Mouse (Mus musculus): Measurements from ENCODE around the gene Spink4.

Spink4 gene

DNA sequence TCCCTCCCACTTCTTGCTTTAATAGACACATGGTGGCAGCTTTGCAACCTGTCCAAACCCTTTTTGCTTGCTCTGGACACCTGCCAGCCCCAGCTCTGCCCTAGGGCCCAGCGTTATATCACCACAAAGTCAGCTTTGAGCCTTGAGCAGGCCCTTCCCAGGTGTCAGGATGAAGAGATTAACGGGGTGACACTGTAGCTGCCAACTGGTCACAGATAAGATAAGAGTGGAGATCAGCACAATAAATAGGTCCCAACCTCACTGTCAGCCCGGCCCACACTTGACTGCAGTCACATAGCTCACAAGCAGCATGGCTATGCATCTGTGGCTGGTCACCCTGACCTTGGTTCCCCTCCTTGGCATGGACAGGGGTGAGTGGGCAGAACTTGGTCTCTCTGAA is at the start of gene Spink4:
TSS of gene Spink4 (plus strand) at position 268 of the 400 bp plus-strand sequence.
- peak; percentile 39 for DNase-seq

DNA sequence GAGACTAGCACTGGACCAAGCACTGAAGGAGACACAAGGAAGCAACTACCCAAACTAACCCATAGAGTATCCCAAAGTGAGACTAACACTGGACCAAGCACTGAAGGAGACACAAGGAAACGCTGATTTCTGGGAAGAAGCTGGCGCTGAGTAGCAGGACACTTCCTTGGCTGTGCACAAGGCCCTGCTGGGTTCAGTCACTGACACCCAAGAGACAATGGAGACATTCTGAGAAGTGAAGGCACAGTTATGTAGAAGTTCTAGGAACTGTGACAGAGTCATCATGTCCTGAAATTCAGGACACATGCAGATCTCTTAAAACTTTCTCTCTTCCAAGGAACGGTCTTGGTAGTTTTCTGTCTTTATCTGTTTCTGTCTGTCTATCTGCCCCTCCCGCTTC is 49.6 kb upstream of the Spink4 start:
- peak; percentile 68 for DNase-seq

DNA sequence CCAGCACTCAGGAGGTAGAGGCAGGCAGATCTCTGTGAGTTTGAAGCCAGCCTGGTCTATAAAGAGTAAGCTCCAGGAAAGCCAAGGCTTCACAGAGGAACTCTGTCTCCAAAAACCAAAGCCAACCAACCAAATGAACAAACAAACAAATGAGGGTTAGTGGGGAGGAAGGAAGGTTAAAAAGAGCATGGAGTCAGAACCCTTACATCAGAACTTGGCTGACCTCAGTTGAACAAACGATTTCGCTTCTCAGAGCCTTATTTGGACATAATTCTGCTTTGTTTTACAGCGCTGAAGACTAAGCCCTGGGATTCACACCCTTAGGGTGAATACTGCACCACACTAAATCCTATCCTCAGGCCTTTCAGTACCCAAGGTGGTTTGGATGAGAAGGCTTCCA is 47.7 kb upstream of the Spink4 start:
- DNase-seq, result no peak

DNA sequence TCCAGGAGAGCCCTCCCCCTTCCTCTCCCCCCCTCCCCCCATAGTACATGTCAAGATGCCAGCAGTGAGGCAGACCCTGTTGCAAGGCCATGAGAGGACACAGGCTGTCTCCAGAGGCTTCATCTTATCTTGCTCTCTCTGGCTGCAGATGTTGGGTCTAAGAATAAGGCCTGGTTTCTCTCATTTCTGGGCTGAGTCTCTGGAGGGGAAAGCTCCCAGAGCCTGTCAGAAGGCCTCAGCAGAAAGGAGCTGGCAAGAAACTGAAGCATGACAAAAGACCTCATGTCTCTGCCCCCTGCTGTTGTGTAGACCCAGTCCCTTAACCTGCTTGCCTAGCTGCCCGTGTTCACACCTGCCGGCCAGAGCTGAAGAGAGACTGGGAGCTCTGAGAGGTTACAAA is 46.5 kb upstream of the Spink4 start:
- DNase-seq, result no peak

DNA sequence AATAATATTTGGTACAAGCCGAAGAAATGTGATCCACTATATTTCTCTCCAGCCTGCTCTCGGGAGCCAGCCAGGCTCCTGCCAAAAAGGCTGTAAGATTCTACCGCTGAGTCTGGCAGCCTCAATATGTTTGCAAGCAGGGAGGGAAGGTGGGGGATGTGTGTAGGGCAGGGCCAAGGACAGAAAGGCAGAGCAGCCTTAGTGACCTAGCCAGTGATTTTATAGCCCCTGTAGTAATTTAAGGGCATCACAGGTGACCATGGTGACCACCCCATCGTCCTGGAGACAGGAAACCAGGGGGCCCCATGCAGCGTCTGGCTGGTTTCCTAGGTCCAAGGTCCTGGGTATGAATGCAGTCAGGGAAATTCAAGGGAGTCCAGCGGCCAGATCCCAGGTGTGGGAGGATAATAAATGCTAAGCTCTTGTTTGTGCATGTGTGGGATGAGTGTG is 45.7 kb upstream of the Spink4 start:
- no peak for DNase-seq

DNA sequence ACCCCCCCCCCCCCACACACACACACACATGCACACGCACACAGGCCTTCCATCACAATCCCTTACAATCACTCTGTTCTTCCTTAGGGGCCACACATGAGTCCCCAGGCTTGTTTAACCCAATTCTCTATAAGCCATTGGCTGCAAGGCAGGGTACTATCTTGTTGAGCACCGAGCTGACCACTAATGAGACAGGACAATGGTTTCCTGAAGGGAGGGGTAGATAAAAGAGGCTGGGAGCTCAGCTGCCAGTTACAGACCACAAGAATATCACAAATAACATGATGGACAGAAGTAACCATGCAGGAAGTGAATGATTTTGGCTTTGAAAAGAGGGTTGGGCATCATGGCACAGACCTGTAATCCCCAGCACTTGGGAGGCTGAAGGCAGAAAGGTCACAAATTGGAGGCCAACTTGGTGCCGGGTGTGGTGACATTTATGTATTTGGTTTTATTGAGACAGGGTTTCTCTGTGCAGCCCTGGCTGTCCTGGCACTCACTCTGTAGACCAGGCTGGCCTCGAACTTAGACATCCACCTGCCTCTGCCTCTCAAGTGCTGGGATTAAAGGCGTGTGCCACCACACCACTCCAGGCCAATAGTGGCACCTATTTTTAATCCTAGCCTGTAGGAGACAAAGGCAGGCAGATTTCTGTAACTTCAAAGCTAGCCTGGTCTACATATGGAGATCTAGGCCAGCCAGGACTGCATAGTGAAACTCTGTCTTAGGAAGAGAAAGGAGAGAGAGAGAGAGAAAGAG is 44.9 kb upstream of the Spink4 start:
- no peak for DNase-seq

DNA sequence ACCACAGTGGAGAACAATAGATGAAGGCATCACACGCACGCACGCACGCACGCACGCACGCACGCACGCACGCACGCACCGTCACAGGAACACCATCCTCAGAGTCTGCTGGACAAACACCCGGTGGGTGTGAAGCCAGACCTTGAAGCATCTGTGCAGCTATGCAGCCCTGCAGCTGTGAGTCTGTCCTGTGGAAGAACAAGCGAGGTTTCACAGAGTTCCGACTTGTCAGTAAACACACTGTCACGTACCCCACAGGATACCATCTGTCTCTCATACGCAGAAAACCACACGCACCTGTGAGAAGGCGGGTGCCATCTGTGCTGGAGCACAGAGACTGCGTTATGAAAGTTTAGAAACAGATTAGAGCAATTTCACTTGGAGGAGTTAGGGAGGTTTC is 44.0 kb upstream of the Spink4 start:
- no peak for DNase-seq

DNA sequence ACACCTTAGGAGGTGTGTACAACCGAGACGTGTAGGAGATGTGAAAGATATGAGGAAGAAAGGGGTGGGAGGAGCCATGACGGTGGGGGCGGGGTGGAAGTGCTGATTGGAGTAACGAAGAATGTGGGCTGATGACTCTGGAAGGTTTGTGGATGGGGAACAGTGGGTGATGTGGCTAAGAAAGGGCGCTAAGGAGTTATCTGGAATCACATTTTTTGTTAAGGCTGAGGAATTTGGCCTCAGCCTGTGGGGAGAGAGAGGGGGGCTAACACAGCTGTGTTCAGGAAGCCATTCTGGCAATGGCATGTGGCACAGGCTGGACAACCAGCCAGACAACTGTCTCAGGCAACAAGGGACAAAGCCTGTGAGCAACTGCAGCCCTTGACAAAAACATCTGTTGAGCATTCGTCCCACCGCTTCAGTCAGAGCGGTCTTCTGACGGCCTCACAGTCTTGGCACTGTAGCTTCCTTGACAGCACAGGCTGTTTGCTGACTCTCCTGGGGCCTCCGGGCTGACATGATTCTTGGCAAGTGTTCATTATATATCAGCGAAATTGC is 43.0 kb upstream of the Spink4 start:
- peak; percentile 52 for DNase-seq

DNA sequence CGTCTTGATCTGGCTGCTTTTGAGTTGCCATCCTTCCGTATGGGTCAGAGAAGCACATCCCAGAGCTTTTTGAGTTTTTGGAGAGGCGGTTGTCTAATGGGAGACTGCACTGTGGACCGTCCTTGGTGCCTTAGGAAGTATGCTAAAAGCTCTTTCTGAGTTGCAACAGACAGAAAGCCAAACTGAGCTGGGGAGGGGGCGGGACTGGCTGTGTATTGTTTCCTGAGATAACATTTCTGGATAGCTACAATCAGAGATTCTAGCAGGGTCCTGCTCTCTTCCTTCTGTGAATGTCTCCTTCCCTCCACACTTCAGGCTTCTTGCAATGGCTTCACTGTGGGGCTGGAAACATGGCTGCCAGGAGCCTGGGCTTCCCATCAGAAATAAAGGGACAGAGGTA is 42.3 kb upstream of the Spink4 start:
- no peak for DNase-seq

DNA sequence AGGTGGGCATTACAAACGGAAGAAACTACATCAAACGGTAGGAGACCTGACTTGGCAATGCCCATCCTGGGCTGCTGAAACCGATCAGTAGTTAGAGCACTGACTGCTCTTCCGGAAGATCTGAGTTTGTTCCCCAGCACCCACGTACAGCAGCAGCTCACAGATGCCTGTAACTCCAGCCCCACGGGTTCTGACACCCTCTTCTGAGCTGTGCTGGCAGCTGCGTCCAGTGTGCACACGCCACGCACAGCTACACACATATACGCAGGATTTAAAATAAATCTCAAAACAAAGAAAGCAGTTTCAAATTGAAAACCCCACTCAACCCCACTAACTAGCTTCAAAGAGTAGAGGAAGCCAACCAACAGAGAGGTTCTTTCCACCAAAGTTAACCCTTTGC is 36.7 kb upstream of the Spink4 start:
- DNase-seq, result no peak

DNA sequence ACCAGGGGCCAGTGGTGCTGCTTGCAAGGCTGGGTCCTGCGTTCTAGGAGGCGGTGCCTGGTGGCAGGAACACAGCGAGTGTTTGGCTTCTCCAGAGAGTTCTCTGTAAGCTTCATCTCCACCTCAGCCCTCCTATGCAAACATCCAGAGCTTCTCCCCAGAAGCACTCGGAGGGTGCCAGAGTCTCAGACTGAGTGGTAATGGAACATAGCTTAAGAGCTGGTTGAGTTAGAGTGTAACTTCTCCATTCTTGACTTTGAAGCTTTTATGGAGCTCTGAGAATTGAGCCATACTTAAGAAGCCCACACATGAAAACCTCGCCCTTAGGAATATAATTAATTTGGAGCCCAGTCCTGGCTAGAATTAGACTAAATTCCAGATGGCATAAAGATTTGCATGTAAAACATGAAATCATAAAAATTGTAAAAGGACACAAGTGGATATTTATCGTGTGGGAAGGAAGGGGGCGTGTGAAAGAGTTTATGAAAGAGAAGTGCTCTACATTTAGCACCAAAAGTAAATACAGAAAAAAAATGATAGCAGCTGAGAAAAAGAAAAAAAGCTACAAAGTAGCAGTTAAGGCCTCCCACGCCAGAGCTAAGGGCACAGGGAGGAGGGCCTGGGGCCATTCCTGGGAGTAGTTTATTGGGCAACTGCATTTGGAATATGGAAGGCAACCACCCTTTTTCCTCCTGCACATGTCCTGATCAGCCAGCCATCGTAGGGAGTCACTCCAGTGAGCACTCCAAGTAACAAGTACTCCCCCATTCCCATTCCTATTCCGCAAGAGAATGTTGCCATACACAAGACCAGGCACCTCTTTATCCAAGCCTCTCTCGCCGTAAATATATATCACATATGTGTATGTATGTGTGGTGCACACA is 35.3 kb upstream of the Spink4 start:
- DNase-seq, result no peak

DNA sequence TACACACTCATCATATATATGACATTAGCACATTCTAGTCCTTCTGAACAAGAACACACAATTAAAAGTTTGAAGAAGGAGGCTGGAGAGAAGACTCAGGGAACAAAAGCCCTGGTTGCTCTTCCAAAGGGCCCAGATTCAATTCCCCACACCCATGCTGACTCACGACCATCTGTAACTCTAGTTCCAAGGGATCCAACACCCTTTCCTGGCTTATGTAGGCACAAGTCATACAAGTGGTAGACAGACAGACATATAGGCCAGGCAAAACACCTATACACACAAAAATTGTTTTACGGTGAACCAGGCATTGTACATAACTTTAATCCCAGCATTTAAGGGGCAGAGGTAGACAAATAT is 34.7 kb upstream of the Spink4 start:
- DNase-seq, result no peak

DNA sequence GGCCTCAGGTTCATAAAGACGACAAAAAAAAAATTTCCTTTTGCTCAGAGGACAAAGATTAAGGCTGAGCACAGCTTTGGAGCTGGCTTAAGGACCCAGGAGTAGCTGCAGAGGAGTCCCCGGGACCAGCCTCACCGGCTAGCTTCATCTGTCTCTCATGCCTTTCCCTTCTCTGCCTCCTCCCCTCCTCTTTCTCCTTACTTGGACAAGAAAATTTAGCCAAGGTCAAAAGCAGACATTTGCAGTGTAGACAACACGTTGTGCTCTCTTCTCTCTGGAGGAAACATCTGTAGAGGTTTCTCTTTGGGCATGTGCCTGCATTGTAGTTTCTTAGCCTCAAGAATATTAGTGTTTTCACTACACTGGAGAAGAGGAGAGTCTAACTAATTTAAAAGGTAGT is 34.0 kb upstream of the Spink4 start:
- no peak for DNase-seq

DNA sequence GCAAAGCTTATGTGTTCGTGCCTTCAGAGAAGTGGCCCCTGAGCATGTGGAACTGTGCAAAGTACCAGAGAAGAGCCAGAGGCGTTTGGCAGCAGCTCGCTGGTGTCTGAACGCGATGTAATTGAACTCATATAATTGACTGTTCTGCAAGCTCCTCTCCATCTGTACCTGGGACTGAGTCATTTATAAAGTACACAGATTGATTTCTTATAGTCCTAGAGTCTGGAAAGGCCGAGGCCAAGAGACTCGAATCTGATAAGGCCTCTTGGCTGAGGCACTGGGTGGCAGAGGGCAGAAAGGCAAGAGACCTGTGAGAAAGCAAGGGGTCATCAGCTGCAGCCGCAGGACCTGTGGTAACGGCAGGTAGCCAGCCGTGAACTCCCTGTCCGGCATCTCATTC is 31.0 kb upstream of the Spink4 start:
- no peak for DNase-seq

DNA sequence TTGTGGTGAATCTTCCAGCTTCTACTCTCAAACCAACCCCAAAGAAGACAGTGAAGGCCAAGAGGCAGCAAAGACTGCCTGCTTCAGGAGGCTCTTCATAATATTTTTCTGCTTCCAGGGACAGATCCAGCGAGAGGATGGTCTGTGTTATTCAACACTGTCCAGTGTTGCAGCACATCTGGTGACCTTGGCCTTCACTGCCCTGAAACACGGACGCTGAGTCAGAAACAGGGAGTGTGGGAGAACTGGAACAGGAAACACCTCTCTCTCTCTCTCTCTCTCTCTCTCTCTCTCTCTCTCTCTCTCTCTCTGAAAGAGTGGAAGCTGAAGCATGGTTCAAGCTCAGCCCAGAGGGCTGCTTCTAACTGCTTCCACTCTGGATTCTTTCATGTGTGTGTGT is 30.6 kb upstream of the Spink4 start:
- no peak for DNase-seq

DNA sequence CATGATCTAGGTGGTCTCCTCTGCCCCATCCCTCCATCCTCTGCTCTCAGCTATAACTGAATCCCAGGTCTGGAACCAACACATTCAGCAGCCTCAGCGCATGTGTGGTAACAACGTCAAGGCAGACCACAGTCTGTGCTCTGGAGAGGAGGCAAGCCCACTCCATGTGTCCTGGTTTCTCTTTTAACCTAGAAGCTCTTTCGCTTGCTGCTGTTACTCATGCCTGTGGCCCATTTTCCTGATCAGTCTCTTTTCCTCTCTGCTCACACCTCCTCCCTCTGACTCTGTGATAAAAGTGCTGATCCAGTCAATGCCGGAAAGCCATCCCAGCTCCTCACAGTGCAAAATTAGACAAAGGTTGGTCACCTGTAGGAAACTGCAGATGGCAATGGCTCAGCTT is 29.9 kb upstream of the Spink4 start:
- no peak for DNase-seq

DNA sequence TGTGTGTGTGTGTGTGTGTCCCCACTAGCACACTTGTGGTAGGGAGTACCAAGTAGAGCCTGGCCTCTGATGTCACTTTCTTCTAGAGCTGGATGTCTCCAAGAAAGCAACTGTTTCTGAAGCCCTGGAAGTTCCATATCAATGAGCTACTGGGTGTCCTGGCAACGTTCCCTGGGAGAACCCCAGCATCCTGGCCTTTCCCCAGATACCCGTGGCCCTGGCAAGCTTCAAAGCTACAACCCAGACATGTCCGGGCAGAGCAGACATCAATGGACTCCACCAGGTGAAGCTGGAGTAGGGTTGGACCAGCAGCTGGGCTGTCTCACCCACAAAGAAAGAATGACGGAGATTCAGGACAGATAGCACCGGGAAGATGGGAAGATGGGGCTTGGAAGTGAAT is 28.6 kb upstream of the Spink4 start:
- no peak for DNase-seq

DNA sequence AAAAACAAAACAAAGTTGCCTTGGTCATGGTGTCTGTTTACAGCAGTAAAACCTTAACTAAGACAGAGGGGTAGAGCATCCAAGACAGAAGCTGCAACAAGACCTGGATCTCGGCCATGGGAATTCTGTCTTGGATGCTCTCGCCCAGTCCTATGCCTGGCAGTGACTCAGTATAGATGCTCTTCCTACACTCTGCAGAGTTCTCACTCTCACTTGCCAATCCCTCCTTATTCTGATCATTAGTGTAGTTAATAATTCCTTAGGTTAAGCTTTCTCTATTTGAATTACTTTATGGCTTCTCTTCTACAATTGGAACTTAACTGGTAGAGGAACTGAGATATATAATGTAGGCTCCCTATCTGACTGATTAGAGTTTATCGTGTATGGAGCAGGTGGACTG is 24.7 kb upstream of the Spink4 start:
- no peak for DNase-seq

DNA sequence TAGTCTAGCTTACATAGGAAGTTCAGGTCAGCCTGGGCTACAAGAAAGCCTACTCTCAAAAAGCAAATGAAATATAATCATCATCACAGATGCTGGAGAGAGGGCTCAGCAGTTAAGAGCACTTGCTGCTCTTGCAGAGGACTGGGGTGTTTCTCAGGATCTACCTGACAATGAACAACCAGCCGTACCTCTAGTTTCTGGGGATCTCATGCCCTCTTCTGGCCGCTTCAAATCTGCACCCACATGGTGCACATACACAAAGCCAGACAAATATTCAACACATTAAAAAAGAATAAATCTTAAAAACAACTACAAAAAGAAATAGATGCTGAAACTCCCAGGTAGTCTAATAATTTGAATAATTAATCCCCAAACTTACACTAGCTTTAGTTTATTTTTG is 24.2 kb upstream of the Spink4 start:
- DNase-seq, result no peak

DNA sequence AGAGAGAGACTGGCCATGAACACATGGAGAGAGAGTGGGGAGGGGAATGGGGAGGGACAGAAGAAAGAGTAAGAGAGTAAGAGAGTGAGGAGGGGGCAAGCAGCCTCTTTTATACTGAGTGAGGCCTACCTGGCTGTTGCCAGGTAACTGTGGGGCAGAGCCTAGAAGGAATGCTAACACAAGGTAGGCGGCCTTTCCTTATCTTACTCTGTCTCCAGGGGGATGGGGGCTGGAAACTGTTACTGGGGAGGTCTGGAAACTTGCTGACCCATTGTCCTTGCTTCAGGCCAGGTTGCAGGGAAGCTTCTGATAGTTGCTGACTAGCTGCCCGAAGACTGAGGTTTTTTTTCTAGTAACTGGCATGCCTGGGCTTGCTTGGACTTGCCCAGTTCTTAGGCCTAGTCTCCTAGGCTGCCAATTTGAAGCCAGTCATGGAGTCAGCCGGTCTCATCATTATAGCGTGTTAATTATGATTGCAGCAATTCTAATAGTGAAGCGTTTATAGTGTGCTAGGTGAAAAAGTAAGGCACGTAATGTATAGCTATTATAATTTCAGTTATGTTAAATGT is 21.3 kb upstream of the Spink4 start:
- DNase-seq, result no peak

DNA sequence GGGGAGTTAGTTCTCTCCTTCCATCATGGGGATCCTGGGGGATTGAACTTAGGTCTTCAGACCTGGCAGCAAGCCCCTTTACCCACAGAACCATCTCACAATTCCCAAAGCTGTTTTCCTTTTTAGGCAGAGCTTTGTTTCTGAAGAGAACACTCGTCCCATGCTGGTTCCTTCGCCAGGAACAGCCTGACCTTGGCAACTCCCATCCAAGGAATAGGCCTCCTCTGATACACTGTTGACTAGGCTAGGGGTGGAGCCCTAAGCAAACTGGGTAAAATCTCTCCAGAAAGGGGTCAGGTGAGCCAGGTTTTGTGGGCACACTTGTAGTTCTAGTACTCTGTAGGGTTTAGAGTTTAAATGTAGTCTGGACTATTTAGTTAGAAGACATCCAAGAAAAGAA is 20.6 kb upstream of the Spink4 start:
- no peak for DNase-seq

DNA sequence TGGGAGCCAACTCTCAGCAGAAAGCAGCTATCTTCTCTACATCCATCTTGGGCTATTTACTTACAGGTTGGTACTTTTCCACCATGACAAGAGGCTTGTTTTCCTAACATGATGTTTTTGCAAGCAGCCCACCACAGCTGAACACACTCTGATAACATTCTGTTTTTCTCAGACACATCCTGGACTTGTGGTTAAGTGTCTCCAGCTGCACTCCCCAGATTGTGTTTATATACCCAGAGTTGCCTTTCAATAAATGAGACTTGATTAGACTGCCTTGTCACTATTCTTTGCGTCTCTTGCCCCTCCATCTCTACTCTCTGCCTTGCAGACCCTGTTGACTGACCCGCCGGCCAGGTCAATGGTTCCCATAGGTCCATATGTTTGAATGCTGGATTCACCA is 19.8 kb upstream of the Spink4 start:
- no peak for DNase-seq

DNA sequence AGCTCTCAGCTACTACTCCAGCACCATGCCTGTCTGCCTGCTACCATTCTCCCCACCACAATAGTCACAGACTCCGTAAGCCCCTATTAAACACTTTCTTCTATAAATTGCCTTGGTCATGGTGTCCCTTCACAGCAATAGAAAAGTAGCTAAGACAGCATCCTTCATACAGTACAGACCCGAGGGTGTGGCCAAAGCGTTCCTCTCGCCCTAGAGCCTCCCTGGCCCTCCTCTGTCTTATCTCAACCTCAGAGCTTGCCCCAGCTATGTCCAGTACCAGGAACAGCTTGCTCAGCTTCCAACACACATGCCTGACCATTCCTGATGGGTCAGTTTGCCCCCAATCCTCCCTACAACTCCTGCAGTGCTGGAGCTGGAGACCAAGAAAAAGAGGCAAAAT is 19.2 kb upstream of the Spink4 start:
- no peak for DNase-seq

DNA sequence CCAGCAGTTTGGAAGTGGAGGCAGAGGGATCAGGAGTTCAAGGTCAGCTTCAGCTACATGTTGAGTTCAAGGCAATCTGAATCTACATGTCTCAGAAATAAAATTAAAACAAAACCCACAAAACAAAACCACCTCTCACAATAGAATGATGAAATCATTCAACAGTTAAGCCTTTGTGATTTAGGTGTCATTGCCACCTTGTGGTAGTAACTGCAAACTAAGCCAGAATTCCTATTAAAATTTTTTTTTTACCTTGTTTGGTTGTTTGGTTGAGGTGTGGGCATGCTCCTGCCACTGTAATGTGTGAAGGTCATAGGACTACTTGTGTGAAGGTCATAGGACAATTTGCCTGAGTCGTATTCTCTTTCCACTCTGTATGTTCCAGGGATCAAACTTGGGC is 13.6 kb upstream of the Spink4 start:
- peak; percentile 20 for DNase-seq
